Mouse (Mus musculus) MEL-GATA-1-ER (cell line): ENCODE data around the gene Slc12a3.

ENCODE experiments used
- DNase-seq: peaks from one replicate; pipeline ENCODE4 v3.0.0-alpha.2; 2012; ENCODE audit warnings: low read depth; ENCODE audit errors: extremely low read depth

The Slc12a3 gene

DNA sequence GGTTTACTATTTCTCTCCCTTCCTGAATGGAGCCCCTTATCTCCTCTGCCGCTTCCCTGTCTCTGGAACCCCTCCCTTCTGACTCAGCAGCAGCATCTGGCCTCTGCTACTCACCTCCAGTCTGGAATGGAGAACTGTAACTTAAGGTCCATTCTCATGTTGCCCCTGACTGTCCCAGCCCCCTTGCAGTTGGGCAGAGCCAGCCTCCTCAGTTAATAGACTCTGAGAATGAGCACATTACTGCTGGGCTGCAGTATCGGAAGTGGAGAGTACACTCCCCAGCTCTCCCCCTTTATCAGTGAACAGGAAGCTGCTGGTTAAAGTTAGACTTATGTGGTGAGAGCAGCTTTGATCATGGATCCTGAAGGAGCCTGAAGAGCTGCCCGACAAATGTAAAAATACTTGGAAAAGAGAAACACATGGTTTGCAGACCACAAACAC, 46.6 kb downstream of the Slc12a3 start:
- DNase-seq = peak; percentile 73

DNA sequence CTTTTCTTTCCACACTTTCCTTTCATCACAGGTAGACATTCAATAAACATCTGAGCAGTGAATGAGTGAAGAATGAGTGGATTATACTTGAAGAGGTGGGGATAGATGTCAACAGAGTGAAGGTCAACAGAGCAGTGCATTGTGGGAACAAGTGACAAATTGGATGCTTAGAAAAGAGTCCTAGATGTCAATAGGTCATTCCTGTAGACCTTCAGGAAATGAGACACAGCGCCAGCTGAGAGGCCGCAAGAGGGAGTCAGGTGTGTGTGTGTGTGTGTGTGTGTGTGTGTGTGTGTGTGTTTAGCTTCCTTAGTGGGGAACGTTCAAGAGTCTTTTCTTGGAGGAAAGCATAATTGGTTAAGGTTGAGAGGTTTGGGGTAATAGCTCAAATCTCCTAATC, 47.2 kb downstream of the Slc12a3 start:
- DNase-seq = no peak

DNA sequence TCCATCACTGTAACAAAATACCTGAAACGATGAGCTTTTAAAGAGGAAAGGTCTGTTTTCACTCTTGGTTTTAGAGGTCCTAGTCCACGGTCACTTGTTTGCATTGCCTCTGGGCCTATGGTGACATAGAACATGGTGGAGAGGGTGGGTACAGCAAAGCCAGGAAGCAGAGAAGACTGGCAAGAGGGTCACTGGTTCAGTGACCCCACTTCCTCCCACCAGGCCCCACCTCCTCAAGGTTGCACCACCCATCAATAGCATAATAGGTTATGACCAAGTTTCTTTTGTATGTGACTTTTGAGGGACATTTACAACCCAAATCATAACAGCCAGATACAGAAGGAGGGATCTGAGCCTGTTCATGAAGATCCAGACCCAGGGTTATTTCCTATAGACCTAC, 47.6 kb downstream of the Slc12a3 start:
- no peak for DNase-seq

DNA sequence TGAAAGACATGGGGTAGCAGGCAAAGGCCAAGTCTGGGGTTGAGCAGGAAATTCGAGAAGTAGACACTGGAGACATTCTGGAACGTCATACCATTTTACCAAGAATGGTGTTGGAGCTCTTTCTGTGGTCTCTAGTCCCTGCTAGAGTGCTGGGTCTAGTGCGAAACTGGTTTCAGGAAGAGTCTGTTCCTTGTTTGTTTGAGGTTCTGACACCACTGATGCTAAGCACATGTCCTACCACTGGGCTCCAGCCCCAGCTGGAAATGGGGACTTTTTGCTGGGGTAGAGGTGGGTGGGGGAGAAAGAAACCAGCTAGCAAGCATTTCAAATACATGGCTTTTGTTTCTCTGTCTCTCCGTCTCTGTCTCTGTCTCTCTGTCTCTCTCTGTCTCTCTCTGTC, 48.0 kb downstream of the Slc12a3 start:
- DNase-seq = no peak

DNA sequence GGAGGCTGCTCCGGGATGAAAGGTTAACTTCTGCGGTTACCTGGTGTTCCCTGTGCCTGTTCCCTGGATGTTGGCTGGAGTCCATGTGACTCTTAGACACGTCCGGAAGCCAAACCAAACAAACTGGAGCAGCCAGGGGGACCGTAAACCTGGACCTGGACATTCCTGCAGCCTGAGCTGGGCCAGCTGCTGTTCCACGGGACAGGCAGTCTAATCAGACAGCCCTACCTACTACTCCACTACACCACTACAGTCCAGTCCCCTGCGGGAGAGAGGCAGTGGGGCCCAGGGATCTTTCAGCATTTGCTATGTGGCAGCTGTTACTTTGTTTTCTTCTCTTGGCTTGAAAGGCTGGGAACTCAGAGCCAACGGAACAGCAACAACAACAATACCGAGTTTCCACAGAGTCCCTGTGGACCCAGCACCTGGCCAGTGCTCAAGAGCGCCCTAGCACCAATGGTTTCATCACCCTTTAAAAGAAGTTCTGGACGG, 48.8 kb downstream of the Slc12a3 start:
- DNase-seq = no peak

DNA sequence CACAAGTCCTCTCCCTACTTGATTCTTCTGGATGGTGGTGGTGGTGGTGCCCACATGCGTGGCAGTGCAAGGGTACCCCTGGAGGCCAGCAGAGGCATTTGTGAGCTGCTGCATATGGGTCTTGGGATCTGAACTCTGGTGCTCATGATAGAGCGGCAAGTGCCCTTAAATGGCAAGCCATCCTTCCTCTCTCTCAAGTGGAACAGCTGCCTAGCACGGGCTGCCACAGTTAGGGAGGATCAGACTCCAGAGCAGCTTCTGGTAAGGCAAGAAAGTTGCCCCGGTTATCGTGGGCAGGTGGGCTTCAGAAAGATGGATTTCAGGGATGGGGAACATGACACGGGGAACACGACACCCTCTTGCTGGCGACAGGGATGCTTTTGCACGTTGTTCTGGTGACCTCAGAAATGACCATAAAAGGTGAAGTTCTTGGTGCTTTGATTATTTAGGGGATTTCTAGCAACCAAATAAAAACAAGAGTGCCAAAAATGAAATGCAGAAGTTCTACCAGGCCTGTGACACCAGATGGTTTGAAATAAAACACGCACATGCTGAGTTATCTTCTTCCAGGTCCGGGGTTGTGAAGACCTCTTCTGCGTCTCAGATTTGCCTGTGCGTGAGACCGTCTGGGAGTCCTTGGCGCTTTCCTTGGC, 49.9 kb downstream of the Slc12a3 start:
- DNase-seq = no peak

DNA sequence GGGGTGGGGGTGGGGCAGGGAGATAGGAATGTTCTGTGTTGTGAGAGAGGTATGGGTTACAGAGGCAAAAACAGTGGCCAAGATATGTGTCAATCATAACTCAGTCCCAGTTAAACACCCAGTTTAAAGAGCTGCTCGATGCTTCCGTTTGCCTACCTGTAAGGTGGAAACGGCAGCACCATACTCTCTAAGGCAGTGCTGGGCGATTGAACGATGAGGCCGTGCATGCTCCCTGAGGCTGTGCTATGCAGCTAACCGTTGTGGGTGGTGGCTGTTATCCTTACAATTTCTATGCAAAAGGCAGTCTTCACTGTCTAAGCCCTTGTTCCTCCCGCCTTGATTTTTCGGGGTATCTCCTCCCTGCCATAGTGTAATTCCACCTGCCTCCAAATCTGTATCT, 50.7 kb downstream of the Slc12a3 start:
- no peak for DNase-seq

DNA sequence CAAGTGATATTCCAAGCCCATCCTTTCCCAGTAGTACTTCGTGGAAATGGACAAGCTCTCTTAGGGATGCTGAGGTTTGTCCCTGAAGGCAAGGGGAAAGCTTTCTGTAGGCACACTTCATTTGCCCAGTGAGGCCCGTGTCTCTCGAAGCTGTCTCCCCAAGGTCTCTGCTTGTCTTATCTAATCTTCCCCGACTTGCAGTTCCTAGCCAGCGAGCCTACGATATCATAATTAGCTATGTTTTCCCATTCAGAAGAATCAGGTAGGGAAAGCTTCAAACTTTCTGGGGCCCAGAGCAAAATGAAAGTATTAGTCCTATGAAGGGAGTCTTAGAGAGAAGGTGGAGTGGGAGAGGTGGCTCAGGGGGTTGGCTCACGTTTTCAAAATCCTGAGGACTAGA, 55.2 kb downstream of the Slc12a3 start:
- DNase-seq = no peak

DNA sequence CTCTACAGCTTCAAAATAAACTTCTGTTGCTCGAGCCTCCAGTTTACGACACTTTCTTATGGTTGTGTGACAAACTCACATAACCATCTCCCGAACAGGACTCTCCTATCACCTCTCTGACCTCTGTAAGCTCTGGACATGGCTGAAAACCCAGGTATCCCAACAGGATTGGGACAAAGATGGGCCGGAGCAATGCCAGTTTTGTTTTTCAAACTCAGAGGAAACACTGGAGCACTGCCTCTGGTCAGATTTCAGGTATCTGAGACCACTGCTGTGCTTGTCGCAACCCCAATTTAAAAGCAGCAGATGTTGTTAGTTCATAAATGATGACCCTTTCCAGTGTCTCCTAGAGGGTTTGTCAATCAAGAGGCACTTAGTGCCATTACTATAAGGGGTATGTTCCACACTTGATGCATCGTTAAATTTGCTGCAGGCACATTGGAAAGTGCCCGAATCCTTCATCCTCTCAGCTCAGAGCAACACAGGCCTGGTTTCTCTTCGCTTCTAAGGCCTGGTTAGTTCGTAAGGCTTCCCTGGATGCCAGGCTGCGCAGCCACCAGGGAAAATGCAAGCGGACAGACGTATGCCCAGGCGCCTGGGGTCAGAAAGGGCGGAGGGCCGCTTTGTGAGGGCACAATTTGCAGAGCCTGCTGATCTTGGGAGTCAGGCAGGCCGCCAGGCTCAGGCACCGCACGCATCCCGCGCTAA, 56.7 kb downstream of the Slc12a3 start:
- no peak for DNase-seq

DNA sequence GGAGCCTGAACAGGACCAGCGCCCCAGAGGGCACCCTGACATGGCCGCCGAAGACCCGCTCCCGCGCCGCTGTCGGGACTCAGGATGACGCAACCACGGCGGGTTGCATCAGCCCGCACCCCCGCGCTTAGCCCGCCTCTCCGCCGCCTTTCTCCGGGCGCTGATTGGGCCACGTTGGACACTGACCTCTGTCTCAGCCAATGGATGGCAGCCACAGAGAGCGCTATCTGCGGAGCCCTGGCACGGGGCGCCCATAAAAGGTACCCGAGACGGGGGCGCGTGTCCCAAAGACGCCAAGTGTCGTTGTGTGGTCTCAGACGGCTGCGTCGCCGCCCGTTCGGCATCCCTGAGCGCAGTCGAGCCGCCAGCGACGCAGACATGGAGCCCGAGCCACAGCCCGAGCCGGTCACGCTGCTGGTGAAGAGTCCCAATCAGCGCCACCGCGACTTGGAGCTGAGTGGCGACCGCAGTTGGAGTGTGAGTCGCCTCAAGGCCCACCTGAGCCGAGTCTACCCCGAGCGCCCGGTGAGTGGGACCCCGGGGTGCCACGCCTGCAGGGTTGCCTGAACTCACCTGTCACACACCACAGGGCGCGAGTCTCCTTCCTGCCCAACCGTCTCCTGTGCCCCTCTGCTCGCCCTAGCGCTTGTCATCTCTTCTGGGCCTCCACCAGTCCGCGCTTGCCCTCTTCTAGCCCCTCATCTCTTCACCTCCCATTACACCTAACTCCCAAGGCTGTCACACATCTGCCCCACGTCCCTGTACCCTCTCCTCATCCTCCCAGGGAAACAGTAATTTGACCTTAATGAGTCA, 57.4 kb downstream of the Slc12a3 start, which contains the start of gene Herpud1:
TSS of gene Herpud1 (plus strand) at position 225 of the 813 bp plus-strand sequence.
- peak; percentile 88 for DNase-seq

DNA sequence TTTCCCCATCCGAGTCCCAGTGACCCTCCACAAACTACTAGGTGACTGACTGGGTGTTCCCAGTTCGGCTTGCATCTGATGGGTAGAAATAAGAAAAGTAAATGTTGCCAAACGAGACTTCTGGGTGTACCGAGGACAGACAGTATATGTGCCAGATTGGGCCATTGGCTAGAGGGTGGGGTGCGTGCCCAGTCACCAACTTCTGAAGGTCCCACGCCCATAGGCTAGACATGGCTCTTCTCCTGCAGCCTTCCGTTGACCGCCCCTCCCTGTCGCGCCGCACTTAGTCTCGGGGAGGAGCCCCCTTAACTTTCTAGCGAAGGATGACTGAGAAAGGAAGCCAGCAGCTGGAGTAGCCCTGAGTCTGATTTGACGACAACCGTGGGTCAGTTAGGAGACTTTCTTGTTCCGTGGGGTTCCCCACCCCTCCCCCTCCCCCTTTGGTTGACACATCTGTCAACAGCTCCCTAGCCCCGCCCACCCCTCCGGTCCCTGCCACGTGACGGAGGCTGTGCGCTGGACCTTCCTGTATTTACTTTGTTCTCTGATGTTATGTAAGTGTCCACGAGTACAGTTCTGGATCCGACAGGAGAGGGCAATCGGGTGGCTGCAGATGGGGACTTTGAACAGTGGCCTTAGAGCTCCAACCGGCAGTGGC, 58.2 kb downstream of the Slc12a3 start:
- DNase-seq = peak; percentile 60

DNA sequence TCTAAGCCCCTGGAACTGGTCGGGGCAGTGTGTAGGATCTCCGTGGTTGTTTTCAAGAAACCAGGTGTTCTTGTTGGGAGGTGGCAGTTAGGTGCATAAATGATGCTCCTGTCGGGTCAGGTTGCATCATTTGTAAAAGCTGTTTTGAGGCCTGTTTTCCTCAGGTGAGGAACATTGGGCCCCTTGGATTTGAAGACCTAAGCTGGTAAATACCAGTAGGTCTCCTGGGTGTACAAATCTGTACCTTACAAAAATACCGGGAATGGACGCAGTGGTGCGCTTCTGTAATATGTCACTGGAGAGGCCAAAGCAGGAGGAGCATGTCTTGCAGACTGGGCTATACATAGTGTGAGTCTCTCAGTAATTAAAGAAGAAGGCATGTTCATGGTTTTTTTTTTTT, 58.8 kb downstream of the Slc12a3 start:
- no peak for DNase-seq

DNA sequence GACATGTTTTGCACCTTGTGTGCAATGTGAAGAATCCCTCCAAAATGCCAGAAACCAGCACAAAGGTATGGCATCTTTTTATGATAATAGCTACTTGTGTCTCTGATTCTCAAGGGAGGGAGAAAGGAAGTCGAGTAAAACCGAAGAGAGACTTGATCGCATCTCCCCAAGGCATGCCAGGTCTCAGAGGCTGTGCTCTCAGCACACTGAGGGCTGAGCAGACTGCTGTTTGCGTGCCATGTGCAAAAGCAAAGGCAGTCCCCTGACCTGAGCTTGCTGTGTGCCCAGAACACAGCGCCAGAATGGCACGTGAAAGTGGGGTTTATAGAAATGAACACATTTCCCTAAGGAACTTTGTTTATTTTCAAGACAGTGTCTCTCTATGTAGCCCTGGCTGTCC, 60.5 kb downstream of the Slc12a3 start:
- no peak for DNase-seq

DNA sequence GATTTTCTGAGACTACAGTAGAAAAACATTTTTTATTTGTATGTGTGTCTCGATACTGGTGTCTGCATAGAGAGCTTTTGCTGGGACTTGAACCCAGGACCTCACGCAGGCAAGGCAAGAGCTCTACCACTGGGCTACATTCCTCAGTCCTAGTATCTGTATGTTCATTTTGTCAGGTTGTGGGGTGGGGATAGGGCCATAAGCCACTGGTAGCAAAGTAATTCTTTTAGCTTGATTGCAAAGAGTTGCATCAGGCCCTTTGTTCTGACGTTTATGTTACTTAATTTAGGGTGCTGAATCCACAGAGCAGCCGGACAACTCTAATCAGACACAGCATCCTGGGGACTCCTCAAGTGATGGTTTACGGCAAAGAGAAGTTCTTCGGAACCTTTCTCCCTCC, 61.4 kb downstream of the Slc12a3 start:
- no peak for DNase-seq

DNA sequence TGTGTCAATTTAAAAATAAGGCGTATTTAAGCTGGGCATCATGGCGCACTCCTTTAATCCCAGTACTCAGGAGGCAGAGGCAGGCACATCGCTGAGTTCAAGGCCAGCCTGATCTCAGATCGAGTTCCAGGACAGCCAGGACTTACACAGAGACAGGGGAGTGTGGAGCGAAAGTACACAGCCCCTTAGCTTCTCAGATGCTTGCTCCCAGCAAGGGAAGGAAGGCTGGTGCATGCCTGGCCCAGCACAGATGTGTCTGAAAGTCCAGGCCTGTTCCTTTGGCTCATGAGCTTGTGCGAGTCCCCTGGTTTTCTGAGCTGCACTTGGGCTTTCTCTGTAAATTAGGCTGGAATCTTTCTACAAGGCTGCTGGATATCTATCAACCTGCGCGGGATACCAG, 61.9 kb downstream of the Slc12a3 start:
- no peak for DNase-seq

DNA sequence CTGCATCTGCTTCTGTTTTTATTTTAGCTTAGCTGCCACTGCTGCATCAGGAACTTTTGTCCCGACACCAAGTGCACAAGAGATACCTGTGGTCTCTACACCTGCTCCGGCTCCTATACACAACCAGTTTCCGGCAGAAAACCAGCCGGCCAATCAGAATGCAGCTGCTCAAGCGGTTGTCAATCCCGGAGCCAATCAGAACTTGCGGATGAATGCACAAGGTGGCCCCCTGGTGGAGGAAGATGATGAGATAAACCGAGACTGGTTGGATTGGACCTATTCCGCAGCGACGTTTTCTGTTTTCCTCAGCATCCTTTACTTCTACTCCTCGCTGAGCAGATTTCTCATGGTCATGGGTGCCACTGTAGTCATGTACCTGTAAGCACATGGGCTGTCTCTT, 63.1 kb downstream of the Slc12a3 start:
- no peak for DNase-seq

DNA sequence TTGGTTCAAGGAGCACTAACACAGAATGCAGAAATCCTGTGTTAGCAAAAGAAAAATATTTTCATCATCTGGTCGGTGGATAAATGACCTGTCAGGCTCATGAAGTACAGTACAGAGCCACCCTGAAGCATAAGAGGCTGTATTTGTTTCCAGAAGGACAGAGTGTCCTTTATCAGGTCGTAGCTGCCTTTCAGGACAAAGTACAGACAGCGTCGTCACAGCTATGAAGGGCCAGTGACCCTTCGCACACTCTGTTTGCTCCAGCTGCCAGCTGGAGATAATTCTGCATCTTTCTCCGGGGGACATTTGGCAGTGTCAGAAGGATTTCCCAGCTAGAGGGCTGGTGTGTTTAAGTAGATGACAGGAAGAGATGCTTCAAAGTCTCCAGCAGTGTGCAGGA, 63.6 kb downstream of the Slc12a3 start:
- DNase-seq = no peak

DNA sequence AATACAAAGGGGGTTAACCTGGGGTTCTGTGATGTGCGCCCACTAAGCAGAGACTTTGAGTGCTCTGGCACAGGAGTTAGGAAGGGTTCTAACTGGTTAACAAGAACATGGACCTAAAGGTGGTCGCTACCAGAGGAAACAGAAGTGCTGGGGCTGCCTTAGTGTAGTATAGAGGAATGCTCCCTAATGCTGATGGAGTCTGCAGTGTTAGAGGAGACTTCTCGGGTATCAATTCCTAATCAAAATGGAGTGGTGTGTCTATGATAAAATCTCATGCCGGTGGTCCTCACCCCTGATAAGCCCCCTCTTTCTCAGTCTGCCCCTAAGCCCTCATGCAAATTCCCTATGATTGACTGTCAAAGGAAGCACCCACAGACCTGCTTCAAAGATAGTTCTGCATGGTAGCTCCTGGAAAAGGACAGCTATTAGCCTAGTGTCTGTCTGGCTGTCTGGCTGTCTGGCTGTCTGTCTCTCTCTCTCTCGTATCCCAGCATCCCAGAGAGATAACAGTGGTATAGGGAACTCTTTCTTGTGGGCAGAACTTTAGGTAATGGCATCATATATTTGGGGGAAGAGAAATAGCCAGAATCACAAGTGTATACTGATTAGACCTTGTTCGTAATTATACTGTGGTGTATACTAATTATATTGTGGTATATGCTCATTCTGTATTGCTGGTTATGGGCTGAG, 67.0 kb downstream of the Slc12a3 start:
- no peak for DNase-seq

DNA sequence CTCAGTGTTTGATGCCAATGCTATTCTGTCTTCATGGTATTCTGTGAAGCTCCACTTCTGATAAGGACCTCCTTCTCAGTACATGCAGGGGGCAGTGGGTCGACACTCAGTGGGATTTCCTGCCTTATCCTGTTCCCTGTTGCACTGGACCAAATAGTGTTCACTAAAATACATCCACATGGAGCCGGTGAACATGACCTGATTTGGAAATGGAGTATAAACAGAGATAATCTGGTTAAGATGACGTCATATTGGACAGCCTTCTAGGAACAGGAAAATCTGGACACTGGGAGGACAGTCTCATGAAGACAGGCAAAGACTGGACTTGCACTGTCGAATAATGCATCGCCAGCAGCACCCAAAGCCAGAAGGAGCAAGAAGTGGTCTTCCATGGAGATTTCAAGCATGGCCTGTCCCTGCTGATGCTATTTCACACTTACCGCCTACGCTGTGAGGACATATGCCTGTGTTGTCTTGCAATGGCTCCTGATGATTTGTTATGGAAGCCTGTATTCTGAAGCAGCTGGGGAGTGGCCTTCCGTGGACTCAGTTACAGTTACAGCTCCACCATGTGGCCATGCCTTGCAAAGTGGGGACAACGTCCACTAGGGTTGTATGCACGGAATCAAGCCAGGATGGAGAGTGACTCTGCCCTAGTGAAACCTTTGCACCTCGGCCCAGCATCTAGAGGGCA, 68.1 kb downstream of the Slc12a3 start:
- no peak for DNase-seq

DNA sequence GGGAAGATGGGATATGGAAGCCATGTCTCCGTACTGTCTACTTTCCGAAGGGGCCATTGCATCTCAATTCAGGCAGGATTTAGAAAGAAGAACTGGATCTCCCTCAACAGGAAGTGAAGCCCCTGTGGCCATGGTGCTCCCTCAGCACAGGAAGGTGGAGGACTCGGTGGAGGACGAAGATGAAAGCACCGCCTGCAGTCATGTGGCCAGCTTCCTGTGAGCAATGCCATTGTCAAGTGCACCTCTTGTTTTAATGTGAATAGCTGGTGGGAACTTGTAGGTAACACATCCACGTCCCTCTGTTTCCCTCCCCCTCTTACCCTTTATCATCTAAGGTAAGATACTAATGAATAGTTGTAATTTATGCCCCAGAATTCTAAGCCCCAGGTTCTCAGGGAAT, 69.6 kb downstream of the Slc12a3 start:
- no peak for DNase-seq
